Mouse (Mus musculus): ENCODE data around the gene Cars2. TPM values are rescaled to one million over a fixed set of nuclear protein-coding genes. Genes with fewer than 3 reads are reported as not detected.
"Not testable (repeated sequence)": the region's sequence is repeated elsewhere in the genome, so short reads cannot be mapped to it uniquely, and the experiment has no call there.

Gene Cars2
- total RNA-seq (2021) = 10 to 100 TPM; 31.9 to 36.3 TPM

- DNase-seq = peak; percentile 93
Observed at GRCm38 (mm10) chr8:11550281-11550948, at the start of gene Cars2. TSS of gene Cars2 (minus strand) at chr8:11550783.

GRCm38 (mm10) chr8:11593222-11593884 lies 42.8 kb upstream of the Cars2 start:
- DNase-seq = no peak

- DNase-seq = no peak
Observed at GRCm38 (mm10) chr8:11592296-11592695, 41.7 kb upstream of the Cars2 start.

- DNase-seq = no peak
Observed at GRCm38 (mm10) chr8:11591837-11592236, 41.3 kb upstream of the Cars2 start.

- DNase-seq = no peak
Observed at GRCm38 (mm10) chr8:11586374-11586745, 35.8 kb upstream of the Cars2 start.

- no peak for DNase-seq
Observed at GRCm38 (mm10) chr8:11585513-11586373, 35.2 kb upstream of the Cars2 start.

GRCm38 (mm10) chr8:11575604-11576384 lies 25.2 kb upstream of the Cars2 start:
- no peak for DNase-seq

- DNase-seq = no peak
Observed at GRCm38 (mm10) chr8:11574911-11575603, 24.5 kb upstream of the Cars2 start.

- no peak for DNase-seq
Observed at GRCm38 (mm10) chr8:11572428-11572827, 21.8 kb upstream of the Cars2 start.

- no peak for DNase-seq
Observed at GRCm38 (mm10) chr8:11571950-11572349, 21.4 kb upstream of the Cars2 start.

GRCm38 (mm10) chr8:11570742-11571141 lies 20.2 kb upstream of the Cars2 start:
- no peak for DNase-seq

GRCm38 (mm10) chr8:11569260-11570097 lies 18.9 kb upstream of the Cars2 start:
- DNase-seq = no peak

- not testable (repeated sequence) for DNase-seq
Observed at GRCm38 (mm10) chr8:11568193-11568592, 17.6 kb upstream of the Cars2 start.

- no peak for DNase-seq
Observed at GRCm38 (mm10) chr8:11564721-11565120, 14.1 kb upstream of the Cars2 start.

- no peak for DNase-seq
Observed at GRCm38 (mm10) chr8:11564236-11564635, 13.7 kb upstream of the Cars2 start.

- DNase-seq = no peak
Observed at GRCm38 (mm10) chr8:11560220-11560619, 9.6 kb upstream of the Cars2 start.

GRCm38 (mm10) chr8:11559511-11559910 lies 8.9 kb upstream of the Cars2 start:
- DNase-seq = no peak

GRCm38 (mm10) chr8:11557768-11558629 lies 7.4 kb upstream of the Cars2 start:
- peak; percentile 98 for DNase-seq

- DNase-seq = no peak
Observed at GRCm38 (mm10) chr8:11557424-11557767, 6.8 kb upstream of the Cars2 start.

All from heart, postnatal 4 days (tissue).